Mouse (Mus musculus): ENCODE results near the gene Plekhg5. TPM values are rescaled to one million over a fixed set of nuclear protein-coding genes. Genes with fewer than 3 reads are reported as not detected.

The Plekhg5 gene
- total RNA-seq, 2 experiments from 2014 or later, result 74.0 to 84.0 TPM

DNA sequence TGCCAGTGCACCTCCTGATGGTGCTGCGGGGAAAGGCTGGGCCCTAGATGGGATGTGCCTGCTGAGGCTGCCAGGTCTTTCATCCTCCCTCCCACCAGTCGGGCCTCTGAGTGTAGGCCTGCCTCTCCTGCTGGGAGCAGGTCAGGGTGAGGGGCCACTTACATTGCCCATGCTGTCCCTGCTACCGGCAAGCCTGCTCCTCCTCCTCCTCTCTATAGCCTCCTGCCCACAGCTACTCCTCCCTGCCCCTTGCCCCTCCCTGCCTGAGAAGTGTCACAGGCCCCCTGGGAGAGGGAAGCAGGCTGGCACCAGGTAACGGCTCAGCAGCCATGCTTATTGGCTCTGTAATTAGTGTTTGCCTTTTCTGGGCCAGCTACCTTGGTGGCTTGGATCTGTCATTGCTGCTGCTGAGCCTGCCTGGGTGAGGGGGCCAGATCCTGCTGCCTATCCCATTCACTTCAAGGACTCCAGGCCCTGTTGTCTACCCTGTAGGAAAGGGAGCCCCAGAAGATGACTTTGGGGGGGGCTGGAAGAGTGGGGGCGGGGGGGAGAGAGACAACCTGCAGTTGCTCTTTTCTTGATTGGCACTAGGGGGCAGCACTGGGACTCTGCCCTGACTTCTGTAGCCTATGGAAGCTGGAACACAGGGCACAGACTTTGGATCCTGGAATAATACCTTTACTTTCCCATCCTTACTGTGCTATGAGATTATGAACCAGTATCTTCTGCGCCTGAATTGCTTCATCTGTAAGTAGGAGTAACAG, 64.0 kb downstream of the Plekhg5 start:
- intact Hi-C loops (cut with DNase I), result no loop called here
- DNase-seq (ENCODE audit: low spot score in 2 of 2), result no peak

DNA sequence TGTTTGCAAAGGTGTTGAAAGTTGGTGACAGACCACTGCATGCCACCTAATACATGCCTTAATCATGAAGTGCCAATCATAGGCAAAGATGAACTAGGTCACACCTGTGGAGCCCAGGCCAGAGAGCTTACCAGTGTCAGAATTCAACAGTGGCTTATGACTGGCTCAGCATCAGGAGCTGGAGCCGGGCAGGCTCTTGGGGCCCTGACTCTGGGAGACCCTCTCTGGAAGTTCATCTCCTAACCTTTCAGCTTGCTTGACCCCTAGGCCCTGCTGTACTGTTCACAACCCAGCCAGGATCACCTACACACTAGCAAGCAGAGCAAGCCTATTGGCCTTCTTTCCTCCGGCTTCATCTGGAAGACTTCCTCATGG, 64.6 kb downstream of the Plekhg5 start:
- DNase-seq (ENCODE audit: low spot score in 2 of 2), result no peak
- intact Hi-C loops (cut with DNase I), result no loop called here

DNA sequence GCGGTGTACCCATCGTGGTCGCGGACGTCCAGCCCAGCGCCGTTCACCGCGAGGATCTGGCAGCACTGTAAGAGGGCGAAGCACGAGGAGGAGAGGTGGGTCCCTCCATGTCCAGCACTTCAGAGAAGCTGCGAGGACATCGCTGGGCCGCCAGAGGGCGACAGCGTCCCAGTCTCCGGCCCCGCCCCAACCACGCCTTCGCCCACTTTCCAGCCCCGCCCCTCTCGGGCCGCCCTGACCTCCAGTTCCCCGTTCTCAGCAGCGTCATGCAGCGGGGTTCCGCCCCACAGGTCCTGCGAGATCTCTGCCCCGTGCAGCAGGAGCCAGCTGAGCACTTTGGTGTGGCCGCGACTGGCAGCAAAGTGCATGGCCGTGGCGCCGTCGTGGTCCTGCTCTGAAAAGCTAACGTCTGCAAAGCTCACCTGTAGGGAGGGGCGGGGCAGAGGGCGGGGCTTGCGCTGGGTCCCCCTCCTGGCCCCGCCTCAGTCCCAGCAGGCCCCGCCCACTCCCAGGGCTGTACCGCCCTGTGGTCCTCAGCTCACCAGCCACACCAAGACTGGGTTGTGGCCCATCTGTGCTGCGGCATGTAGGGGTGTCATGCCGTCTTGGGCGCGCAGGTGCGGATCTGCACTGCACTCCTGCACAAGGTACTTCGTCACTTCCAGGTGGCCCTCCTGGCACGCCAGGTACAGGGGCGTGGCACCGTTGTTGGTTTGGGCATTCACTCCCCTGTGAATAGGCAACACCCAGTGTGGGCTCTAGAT, 66.4 kb downstream of the Plekhg5 start:
- DNase-seq (ENCODE audit: low spot score in 2 of 2), result peak; percentile 63 to 66
- intact Hi-C loops (cut with DNase I), result no loop called here

DNA sequence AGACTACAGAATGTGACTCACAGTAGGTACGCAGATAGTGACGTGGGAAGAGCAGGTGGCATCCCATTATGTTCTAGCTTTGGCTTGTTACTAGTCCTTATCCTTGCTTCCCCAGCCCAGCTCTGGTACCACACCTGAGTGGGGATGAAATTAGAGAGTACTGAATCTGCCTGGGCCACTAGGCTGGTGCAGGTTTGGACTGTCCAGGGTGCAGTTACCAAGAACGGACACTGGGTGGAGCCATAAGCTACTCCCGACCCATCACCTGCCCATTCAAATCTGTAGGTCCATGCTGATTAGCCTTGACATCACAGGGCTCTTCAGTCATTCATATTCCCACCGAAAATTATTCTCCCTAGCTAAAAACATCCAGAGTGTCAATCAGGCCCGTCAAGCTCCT, 68.1 kb downstream of the Plekhg5 start:
- intact Hi-C loops (cut with DNase I), result no loop called here
- DNase-seq (ENCODE audit: low spot score in 2 of 2), result peak; percentile 45 to 65

DNA sequence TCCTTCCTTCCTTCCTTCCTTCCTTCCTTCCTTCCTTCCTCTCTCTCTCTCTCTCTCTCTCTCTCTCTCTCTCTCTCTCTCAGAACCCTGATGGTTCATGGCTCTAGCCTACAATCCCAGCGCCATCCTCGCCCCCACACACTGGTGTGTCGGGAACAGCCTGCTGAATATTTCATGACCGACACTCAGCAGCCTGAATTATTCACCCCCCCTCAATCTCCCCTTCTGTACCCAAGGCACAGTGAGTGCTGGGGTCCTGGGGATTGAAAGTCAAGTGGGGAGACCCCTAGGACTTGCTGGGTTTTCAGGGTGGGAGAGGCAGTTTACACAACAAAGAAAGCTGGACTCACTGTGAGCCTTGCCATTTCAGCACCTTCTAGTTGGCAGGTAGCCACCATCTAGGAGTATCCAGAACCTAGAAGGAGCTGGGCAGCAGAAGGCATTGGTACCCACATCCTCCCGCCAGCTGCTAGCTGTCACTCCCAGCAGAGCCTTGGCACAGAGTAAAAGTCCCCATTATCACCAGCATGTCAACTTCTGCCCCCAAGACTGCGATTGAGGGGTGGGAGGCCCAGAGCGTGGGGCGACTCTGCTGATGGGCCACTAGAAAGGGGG, 69.3 kb downstream of the Plekhg5 start:
- intact Hi-C loops (cut with DNase I), result no loop called here
- DNase-seq (ENCODE audit: low spot score in 2 of 2), result peak in 1 of 2 experiments; percentile 40

DNA sequence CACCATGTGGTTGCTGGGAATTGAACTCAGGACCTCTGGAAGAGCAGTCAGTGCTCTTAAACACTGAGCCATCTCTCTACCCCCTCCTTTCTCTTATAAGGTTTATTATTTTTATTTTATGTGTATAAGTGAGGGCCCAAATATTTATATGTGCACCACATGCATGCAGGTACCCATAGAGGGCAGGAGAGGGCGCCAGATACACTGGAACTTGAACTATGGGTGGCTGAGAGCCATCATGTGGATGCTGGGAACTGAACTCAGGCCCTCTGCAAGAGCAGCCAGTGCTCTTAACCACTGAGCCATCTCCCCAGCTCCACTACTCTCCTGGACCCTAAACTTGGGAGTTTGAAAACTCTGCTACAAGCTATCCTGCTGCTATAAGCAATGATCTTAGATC, 71.3 kb downstream of the Plekhg5 start:
- no peak for DNase-seq (ENCODE audit: low spot score in 2 of 2)
- intact Hi-C loops (cut with DNase I), result no loop called here

DNA sequence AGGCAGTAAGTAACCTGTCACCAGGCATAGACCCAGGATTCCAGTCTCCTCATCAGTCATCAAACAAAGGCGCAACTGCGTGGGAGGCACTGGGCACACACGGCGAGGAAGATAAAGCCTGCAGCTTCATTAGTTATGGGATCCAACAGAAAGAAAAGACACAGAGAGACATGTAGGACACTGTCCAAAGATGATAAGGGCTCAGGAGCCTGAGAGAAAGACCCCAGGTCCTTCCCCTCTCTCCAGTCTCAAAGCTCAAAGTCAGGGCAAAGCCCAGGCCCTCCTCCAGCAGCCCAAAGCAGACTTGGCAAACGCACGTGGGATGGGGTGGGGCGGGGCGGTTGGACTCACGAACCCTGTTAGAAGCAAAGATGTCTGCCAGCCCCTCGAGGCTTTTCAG, 73.2 kb downstream of the Plekhg5 start:
- no peak for DNase-seq (ENCODE audit: low spot score in 2 of 2)
- intact Hi-C loops (cut with DNase I), result no loop called here

DNA sequence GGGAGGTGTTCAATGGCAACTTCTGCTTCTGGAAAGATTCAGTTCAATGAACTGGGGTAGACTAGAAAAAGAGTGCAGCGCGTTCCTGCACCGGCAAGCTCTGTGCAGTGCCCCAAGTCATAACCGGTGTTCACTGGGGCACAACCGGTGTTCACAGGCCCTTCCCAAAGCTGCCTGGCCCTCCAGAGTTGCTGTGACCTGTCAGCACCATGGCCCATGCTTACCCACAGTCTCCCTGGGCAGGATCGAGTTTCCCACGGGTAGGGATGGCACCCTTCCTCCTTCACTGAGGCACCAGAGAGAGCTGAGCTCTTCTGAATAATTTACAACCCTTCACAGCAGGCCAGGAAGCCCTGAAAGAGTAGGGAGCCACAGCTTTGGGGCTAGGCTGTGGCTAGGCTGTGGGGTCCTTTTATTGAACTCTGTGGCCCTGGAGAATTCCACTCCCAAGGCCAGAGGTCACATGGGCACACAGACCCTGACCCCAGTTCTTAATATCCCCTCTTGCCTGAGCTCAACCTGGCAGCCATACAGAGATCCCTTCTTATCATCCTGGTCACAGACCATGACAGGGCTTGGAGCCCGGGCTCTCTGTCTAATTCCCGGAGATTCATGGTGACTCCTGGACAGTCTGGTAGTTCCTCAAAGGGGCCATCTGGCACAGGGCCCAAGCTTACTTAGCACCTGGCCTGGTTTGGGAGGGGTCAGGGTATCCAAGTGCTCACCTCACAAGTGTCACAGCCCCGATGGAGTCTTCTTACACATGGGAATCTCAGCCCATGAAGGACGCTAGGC, 73.9 kb downstream of the Plekhg5 start:
- intact Hi-C loops (cut with DNase I), result no loop called here
- DNase-seq (ENCODE audit: low spot score in 2 of 2), result no peak

DNA sequence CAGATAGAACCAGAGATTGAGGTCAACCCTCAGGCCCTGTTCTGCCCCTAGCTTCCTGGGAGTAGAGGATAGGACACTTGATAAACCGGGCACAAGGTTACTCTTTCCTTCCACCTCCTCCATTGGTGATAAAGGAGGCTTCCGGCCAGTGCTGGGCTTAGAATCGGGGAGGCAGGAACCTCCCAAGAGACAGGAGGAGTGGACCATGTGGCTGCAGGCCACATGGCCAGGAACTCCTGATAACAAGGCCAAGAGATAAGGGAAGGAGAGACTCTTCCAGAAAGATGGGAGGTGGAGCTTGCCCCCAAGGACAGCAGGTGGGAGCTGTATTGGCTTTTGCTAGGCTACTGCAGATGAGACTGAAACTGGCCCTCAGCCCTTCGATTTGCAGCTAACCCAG, 78.2 kb downstream of the Plekhg5 start:
- intact Hi-C loops (cut with DNase I), result no loop called here
- DNase-seq (ENCODE audit: low spot score in 2 of 2), result no peak

DNA sequence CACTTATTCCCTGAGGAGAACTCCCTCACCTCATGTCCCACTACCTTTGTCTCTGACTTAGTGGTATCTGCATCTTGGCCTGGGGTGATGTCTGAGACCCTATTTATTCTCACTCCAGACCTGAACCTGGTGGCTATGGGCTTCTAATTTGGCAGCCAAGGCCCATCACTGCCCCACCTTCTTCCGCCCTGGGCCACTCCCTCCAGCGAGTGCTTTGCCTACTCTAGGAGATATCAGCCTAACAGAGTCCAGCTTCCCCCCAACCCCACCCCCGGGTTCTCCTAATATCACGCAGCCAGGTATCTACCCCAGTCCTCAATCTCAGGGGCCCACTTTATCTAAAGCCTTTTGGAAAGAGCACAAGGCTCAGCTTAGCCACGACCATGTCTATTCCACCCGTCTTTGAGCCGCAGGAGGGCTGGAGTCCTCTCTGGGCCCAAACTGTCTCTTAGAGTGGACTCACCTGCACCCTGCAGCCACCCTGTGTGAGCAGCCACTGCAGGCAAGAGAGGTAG, 79.2 kb downstream of the Plekhg5 start:
- intact Hi-C loops (cut with DNase I), result no loop called here
- DNase-seq (ENCODE audit: low spot score in 2 of 2), result no peak

DNA sequence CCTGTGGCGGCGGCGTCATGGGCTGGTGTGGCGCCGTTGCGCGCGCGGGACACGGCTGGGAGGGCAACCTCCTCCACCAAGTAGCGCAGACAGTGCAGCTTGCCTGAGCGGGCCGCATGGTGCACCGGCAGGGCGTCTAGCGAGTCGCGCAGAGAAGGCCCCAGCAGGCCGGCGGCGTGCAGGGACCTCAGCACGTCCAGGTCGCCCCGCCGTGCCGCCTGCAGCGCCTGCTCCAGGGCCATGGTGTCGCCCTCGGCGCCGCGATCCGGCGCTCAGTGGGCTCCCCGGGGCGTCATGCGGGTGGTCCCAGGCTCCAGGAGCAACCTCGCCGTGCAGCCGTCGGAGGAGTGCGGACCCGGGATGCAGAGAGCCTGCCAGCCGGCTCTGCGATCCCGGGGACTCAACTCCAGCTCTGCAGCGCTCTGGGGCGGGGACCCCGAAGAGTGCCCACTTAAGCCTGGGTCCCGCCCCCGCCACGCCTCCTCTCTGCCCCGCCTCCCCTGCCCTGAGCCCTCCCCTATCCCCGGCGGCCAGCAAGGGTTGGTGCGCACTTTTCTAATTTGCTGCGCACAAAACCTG, 79.8 kb downstream of the Plekhg5 start, which contains the start of gene Espn:
Gene Espn, minus strand, starts transcription at position 406 of the 579 bp plus-strand sequence.
- no peak for DNase-seq (ENCODE audit: low spot score in 2 of 2)
- intact Hi-C loops (cut with DNase I), result no loop called here

DNA sequence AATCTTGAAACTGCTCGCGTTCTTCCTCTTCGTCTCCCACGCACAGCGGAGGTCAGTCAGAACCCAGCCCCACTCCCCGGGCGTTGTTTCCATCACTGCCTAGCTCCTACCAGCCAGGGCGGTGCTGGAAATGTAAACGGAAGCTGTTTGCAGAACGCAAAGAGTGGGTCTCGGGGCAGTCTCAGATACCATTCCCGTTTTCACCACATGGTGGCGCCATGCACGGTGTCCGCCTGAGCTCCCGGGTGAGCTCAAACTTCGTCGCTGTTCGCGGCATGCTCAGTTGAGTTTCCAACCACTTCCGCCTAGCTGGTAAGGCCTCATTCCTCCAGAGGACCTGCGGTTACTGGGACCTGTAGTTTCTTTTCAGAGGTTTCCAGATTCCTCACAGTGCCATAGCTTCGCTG, 81.5 kb downstream of the Plekhg5 start:
- intact Hi-C loops (cut with DNase I), result no loop called here

DNA sequence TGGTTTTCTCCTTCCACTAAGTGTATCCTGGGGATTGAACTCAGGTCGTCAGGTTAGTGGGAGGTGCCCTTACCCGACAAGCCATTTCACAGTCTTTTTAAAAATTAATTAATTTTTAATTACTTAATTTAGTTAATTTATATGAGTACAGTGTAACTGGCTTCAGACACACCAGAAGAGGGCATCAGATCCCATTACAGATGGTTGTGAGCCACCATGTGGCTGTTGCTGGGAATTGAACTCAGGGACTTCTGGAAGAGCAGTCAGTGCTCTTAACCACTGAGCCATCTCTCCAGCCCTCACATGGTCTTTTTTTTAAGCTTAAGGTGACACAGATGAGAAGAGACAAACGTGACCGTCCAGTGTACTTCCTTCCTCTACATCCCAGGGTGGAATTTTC, 82.7 kb downstream of the Plekhg5 start:
- intact Hi-C loops (cut with DNase I), result no loop called here
- no peak for DNase-seq (ENCODE audit: low spot score in 2 of 2)

More for the DNA sequence above, 81.5 kb downstream of the Plekhg5 start:
- peak; percentile 84 to 87 for DNase-seq (ENCODE audit: low spot score in 2 of 2)

DNA sequence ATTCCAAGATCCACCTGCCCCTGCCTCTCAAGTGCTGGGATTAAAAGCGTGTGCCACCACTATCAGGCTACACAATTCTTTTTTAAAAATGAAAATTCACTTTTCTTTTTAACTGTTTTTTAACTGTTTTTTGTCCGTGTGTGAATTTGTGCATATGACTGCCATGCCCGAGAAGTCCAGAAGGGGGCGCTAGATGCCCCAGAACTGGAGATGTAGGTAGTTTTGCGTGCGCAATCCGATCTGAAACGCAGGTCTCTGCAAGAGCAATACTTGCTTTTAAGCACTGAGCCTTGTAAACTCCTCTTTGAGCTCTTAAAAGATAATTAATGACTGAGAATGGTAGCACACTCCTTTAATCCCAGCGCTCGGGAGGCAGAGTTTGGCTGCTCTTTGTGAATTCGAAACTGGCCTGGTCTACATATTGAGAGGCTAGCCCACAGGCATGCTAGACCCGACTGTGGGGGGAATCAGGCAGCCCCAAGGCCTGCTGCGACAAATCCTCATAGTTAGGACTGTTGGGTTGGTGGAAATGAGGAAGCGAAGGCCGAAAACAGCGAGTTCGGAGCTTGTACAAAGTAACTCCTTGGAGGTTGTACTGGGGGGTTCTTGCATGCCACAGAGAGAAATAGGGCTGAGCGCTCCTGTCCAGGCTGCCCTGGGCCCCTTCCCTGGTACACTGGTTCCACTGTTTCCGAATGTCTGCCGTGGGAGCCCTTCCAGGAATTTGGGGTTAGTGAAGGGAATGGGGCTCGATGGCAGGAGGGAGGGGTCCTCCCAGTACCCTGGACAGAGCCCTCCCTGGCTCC, 85.7 kb downstream of the Plekhg5 start:
- intact Hi-C loops (cut with DNase I), result no loop called here
- DNase-seq (ENCODE audit: low spot score in 2 of 2), result peak; percentile 63 to 64

DNA sequence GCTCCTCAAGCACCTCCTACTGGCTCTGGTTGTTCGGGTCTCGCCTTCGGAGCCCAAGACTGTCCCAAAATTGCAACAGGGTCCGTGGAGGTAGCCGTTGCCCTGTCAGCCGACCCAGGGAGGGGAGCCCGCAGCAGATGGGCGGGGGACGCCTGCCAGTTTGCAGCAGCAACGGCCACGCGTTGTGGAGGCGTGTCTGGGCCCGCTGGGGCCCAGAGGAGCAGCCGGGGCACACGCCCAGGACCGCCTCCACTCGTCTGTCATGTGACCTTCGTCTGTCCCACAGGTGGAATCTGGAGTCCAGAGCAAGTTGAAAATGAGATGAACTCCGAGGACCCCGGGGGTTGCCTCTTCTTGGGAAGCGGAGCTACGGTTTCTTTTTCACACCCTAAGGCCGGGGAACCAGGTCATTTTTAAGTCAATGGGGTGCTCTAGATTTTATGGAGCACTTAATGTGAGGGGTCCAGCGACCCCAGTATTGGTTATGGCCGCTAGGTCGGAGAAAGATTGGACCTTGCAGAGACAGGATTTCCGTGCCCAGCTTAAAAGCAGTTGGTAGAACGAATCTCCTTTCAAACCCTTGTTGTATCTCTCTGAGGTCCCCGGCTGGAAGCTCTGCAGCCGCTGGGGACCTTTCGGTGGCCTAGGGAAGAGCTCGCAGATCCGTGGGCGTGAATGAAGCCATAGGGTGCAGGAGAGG, 86.4 kb downstream of the Plekhg5 start, which contains the start of gene Hes2:
Gene Hes2, plus strand, starts transcription at position 283 of the 700 bp plus-strand sequence.
- DNase-seq (ENCODE audit: low spot score in 2 of 2), result no peak
- intact Hi-C loops (cut with DNase I), result no loop called here

DNA sequence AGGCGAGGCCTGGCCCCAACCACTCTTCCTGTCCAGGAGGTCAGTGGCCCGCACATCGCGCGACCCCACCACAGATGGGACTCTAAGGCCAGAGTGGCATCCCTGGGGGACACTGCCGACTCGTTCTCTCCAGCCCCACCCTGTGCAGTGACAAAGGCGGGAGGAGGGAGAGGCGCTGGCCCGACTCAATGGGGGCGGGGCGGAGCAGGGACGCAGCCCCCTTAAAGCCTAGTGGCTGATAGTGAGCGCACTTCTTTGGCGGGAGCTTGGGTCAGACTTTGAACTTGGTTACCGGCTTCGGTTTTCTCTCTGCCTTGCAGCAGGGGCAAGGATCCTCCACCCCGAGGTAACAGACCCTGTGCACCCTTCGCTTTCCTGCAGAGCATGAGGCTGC, 87.0 kb downstream of the Plekhg5 start:
- intact Hi-C loops (cut with DNase I), result no loop called here
- DNase-seq (ENCODE audit: low spot score in 2 of 2), result no peak

DNA sequence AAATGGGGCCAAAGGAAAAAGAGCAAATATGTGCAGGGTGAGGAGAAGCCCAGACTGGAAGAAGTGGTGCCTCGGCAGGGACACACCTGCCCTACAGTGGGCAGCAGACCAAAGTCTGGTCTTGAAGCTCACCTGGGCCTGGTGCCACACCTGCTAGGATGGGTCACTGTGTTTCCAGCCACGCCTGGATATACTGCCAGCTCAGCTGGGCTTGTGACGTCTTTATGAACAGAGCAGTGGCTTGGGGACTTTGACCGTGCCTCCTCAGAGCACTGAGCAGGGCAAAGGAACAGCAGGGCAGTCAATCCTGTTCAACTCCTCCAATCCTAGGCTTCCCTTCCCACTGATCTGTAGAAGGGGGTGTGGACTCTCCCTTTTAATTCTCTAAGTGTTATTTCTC, 88.5 kb downstream of the Plekhg5 start:
- intact Hi-C loops (cut with DNase I), result no loop called here
- no peak for DNase-seq (ENCODE audit: low spot score in 2 of 2)

DNA sequence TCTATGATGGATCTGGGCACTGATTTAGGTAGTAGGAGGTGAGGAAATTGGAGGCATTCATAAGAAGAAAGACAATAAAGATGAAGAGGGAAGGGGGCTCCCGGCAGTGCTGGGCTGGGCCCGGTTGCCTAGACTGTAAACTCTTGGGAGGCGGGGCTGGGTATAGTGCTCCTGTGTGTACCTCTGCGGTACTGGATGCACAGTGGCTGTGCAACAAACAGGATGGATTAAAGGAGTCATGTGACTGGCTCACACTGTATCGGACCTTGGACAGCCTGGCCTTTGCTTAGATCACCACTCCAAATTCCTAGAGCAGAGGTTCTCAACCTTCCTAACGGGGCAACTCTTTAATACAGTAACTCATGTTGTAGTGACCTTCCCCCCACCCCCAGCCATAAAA, 89.3 kb downstream of the Plekhg5 start:
- intact Hi-C loops (cut with DNase I), result no loop called here
- no peak for DNase-seq (ENCODE audit: low spot score in 2 of 2)
